Mouse (Mus musculus): Measurements from ENCODE around the gene Txndc15. TPM values are rescaled to one million over a fixed set of nuclear protein-coding genes. Genes with fewer than 3 reads are reported as not detected.

The Txndc15 gene
- polyA plus RNA-seq (2017; shearing (Covaris generic)) = 36.4 TPM

DNA sequence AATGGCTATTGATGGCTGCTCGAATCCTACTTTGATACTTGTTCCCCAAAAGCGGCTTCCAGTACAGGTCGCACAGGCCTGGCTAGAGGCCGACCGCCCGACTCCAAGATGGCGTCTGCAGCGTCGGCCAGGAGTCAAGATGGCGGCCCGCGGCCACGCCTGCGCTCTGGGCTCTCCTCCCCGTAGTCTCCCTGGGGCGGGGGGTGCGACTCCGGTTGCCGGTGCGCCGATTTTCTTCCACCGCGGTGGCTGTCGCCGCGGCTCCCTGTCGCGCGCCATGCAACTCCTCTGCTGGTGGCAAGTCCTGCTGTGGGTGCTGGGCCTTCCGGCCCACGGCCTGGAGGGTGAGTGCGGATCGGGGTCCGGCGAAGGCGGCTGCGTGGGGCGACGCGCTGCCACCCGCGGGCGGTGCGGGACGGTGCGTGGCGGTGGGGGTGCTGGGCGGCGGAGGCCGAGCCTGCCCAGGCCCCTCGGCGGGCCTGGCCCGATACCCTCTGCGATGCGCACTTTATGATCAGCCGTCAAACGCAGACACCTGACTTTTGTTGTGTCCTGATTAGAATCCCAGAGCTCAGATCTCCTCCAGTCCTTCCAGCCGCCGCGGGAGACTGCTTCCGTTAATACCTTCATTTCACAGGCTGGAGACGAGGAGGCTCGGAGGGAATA lies at the start of gene Txndc15:
Txndc15 (plus strand) TSS at position 150 of the 666 bp plus-strand sequence.

DNA sequence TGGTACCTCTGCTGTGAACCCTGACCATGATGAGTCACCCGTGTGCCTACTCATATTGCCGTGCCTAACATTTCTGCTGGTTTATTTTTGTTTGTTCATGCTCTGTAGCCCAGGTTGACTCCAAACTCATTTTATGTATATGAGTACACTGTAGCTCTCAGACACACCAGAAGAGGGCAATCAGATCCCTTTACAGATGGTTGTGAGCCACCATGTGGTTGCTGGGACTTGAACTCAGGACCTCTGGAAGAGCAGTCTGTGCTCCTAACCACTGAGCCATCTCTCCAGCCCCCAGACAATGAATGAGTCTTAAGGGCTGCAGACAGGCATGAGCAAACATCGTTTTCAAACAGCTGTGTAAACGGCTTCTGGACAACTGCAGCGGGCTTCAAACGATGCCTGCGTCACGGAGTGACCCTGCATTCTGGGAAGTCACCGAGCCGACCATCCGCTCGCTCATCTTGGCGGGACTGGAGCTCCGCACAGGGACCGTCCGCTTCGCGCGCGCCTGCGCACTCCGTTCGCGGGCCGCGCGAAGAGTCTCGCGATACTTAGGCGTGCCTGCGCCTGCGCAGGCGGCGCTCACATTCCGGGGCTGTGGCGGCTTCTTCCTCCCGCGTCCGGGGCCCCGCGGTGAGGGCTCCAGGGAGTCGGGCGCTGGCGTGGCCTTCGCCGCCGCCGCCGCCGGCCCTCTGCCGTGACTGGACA lies 21.8 kb upstream of the Txndc15 start, which contains the start of gene B230219D22Rik:
B230219D22Rik (plus strand) TSS at position 590 of the 708 bp plus-strand sequence.

DNA sequence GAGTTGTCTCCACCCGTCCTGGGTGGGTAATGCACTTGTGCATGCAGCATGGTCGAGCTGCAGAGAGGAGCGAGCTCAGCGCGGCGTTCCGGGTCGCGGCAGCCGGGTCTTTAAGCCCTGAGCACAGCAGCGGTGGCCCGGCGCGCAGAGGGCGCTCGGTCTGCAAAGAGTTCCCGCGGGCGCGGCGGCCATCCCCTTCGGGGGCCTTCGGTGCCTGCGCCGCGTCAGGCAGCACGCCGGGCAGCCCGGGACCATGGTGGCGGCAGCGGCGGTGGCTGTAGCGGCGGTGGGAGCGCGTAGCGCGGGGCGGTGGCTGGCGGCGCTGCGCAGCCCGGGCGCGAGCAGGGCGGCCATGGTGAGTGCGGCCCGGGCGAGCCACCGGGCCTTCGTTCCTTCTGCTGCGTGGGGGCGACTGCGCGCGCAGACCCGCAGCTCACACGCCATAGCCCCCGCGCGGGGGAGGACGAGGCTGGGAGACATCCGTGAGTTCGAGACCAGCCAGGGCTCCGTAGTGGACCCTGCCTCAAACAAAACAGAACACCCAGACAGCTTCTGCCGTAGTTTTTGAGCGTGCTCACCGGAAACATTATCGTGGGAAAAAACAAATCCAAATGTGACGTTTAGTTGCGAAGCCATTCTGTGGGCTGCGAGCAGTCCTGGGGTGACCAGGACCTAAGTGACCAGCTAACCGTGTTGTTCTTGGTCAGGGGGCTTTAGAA lies 12.8 kb downstream of the Txndc15 start, which contains the start of gene Pcbd2:
Pcbd2 (plus strand) TSS at position 249 of the 719 bp plus-strand sequence.

Other genes with a start within 250 kb of the Txndc15 start
- not detected for gene Dbn1, start 226.5 kb upstream of the Txndc15 start, polyA plus RNA-seq (2017; shearing (Covaris generic))
- gene Pdlim7, start 201.0 kb upstream of the Txndc15 start, polyA plus RNA-seq (2017; shearing (Covaris generic)) = 6.5 TPM
- gene Dok3, start 185.4 kb upstream of the Txndc15 start, polyA plus RNA-seq (2017; shearing (Covaris generic)) = 0.35 TPM
- gene Ddx41, start 178.0 kb upstream of the Txndc15 start, polyA plus RNA-seq (2017; shearing (Covaris generic)) = 57.7 TPM
- gene Fam193b, start 143.5 kb upstream of the Txndc15 start, polyA plus RNA-seq (2017; shearing (Covaris generic)) = 76.0 TPM
- gene Tmed9, start 140.9 kb upstream of the Txndc15 start, polyA plus RNA-seq (2017; shearing (Covaris generic)) = 258 TPM
- 30.1 TPM for gene B4galt7, start 114.8 kb upstream of the Txndc15 start, polyA plus RNA-seq (2017; shearing (Covaris generic))
- 20.4 TPM for gene Caml, start 91.6 kb upstream of the Txndc15 start, polyA plus RNA-seq (2017; shearing (Covaris generic))
- gene Ddx46, start 79.6 kb upstream of the Txndc15 start, polyA plus RNA-seq (2017; shearing (Covaris generic)) = 86.6 TPM
- gene B230219D22Rik, start 21.5 kb upstream of the Txndc15 start, polyA plus RNA-seq (2017; shearing (Covaris generic)) = 31.8 TPM
- 34.5 TPM for gene Pcbd2, start 12.7 kb downstream of the Txndc15 start, polyA plus RNA-seq (2017; shearing (Covaris generic))
- not detected for gene Catsper3, start 69.9 kb downstream of the Txndc15 start, polyA plus RNA-seq (2017; shearing (Covaris generic))
- not detected for gene Pitx1, start 121.5 kb downstream of the Txndc15 start, polyA plus RNA-seq (2017; shearing (Covaris generic))